Mouse (Mus musculus) induced T-regulatory cell, adult 2 months (primary cell): ENCODE data around the gene Raver1.
A peak's percentile ranks its signal among the peaks of the same experiment; 100 is the strongest.

Source experiments
- DNase-seq: peaks from one replicate; pipeline ENCODE4 v3.0.0-alpha.2; 2012; ENCODE audit warnings: low read depth

Gene Raver1

DNA sequence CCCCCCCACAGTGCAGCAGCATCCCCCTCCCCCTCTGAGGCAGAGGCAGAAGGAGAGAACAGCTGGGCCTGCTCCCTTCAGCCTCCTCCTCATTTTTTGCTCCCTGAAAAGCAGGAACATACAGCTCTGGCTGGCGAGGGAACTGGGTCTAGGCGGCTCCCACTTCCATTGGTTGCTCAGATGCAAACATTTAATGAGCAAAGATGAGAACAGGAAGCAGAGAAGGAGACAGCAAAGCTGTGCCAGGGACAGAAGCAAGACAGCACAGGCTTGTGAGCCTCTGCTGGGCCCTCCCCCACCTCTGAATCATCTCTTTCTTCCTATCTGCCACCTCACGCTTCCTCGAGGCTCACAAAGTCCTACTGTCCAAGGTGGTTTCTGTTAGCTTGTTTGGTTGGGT, 50.5 kb downstream of the Raver1 start:
- DNase-seq: no peak

DNA sequence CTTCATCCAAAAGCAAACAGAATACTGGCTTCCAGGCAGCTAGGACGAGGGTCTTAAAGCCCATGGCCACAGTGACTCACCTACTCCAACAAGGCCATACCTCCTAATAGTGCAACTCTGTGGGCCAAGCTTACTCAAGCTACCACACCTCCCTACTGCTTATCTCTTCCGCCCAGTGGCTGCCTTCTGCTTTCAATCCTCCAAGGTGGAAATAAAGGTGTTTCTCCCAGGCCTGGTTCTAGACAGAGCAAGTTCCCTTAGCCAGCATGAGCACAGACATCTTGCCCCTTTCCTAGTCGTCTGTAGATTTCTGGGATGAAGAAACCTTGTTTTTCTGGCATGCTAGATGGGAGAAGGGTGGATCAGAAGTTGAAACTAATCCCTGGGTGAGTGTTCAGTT, 52.0 kb downstream of the Raver1 start:
- DNase-seq: no peak

DNA sequence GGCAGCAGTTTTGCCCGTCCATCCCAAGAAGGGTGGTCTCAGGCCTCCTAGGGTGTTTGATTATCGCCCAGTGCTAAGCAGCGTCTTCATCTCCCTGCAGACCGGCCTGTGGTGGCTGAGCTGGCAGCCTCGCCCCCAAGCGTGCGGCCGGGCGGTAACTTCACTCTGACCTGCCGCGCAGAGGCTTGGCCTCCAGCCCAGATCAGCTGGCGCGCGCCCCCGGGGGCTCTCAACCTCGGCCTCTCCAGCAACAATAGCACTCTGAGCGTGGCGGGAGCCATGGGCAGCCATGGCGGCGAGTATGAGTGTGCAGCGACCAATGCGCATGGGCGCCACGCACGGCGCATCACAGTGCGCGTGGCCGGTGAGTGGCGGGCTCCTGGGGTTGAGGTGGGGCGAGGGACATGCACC, 54.3 kb downstream of the Raver1 start:
- DNase-seq: no peak

DNA sequence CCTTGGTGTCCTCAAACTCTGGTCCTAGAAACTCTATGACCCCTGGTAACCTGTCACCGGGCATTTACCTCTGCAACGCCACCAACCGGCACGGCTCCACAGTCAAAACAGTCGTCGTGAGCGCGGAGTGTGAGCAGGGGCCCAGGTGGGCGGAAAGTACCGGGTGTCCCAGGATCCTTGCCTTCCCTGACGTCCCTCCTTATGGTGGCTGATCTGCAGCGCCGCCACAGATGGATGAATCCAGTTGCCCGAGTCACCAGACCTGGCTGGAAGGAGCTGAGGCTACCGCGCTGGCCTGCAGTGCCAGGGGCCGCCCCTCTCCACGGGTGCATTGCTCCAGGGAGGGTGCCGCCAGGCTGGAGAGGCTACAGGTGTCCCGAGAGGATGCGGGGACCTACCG, 55.1 kb downstream of the Raver1 start:
- no peak for DNase-seq

DNA sequence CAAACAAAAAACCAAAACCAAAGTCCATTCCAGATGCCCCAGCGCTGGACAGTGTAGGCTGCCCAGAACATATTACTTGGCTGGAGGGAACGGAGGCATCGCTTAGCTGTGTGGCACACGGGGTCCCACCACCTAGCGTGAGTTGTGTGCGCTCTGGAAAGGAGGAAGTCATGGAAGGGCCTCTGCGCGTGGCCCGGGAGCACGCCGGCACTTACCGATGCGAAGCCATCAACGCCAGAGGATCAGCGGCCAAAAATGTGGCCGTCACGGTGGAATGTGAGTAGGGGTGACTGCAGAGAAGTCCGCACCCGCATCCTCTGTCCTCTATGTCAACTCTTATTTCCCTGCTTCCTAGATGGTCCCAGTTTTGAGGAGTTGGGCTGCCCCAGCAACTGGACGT, 55.6 kb downstream of the Raver1 start:
- DNase-seq: no peak

GRCm38 (mm10) chr9:21035586-21035985, 56.2 kb downstream of the Raver1 start:
- no peak for DNase-seq

GRCm38 (mm10) chr9:21034481-21035085, 57.2 kb downstream of the Raver1 start:
- DNase-seq: peak; percentile 64

DNA sequence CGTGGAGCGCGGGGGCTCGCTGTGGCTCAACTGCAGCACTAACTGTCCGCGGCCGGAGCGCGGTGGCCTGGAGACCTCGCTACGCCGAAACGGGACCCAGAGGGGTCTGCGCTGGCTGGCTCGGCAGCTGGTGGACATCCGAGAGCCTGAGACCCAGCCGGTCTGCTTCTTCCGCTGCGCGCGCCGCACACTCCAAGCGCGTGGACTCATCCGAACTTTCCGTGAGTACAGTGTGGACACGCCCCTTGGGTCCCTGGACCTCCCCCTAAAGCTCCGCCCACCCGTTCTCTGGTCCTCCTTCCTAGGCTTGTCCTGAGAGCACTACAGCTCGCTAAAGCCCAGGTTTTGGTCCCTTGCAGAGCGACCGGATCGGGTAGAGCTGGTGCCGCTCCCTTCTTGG, 58.7 kb downstream of the Raver1 start:
- peak; percentile 97 for DNase-seq

DNA sequence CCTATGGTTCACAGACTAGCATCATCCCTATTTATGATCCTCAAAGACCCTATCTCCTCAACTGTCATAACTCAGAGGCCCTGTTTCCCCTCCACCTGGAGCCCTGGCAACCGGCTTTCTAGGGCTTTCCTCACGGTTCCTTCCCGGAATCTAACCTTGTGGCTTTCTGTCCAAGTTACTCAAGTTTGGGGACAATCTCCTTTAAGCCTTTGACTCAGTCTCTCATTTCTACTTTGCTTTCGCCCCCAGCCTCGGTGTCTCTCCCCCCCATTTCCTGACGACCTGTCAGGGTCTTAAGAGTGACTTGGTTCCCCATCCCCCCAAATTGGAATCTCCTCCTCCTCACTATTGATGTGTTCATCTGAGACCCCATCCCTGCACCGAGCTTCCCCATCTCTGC, 59.3 kb downstream of the Raver1 start:
- DNase-seq: no peak

- peak; percentile 77 for DNase-seq
Measured at GRCm38 (mm10) chr9:21031896-21032351, 59.9 kb downstream of the Raver1 start, which contains the start of gene Icam5. Icam5 (plus strand) TSS chr9:21032073.

DNA sequence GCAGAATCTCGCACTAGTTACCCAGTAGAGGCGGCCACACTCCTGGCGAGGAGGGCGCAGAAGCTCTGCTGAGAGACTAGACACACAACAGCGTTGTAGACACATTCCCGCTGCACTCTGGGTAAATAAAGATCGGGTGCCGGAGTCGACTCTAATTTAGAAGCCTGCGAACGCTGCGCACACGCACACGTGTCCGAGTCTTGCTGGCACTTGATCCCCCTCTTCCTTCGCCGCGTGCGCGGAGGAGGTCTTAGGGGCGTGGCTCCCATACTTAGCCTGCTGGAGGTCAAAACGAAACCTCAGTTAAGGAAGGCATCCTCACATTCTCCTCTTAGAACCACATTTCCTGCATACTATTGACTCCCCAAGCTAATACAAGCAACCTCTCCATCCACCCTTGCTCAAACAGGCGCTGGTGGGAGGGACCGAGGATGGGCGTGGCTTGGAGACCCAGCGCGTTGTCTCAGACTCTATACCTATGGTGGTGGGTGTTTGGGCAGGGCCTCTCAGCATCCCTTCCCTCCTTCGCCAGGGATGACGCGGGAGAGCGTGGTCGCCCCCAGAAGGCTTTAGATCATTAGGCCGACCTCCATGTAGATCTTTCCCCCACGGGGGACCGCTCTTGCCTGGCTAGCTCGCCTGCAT, 60.4 kb downstream of the Raver1 start:
- DNase-seq: peak; percentile 89

DNA sequence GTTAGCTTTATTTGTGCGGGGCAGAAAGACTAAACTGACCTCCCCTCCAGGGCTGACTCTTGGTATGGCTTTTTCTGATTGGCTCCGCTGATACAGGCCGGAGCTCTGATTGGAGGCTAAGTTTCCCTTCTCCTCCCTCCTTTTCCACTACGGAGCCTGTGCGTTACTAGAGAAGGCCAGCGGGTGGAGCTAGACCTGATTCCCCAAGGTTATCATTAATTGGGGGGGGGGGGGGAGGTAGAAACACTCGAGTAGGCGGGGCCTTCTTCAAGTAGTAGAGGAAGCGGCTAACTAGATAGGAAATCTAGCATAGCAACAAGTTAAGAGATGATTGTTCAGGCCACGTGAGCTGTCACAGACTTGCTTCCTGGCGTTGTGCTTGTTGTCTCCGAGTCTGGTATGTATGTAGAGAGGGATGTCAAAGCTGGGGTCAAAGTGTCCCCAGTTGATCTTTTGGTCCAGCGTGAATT, 61.0 kb downstream of the Raver1 start:
- DNase-seq: peak; percentile 99

DNA sequence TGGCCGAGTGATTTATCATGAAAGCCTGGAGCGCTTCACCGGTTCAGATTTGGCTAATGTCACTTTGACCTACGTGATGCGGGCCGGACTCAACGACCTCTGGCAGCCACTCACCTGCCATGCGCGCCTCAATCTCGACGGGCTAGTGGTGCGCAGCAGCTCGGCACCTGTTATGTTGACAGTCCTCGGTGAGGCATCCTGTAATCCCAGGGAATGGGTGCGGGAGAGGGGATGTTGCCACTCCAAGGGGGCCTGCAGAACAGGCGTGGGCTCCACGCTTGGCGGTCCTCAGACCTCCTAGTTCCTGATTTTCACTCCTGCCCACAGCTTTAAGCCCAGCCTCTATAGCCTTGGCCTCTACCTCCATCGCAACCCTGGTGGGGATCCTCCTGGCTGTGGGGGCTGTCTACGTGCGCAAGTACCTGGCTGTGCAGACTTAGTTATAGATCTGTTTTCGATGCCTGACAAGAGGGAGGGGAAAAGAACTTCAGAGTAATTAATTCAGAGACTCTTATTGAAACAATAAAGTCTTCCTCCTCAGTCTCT, 61.7 kb downstream of the Raver1 start:
- DNase-seq: peak; percentile 53

GRCm38 (mm10) chr9:21029291-21030054, 62.3 kb downstream of the Raver1 start, which contains the start of gene Icam4:
Icam4 (plus strand) TSS chr9:21029373.
- peak; percentile 85 for DNase-seq

DNA sequence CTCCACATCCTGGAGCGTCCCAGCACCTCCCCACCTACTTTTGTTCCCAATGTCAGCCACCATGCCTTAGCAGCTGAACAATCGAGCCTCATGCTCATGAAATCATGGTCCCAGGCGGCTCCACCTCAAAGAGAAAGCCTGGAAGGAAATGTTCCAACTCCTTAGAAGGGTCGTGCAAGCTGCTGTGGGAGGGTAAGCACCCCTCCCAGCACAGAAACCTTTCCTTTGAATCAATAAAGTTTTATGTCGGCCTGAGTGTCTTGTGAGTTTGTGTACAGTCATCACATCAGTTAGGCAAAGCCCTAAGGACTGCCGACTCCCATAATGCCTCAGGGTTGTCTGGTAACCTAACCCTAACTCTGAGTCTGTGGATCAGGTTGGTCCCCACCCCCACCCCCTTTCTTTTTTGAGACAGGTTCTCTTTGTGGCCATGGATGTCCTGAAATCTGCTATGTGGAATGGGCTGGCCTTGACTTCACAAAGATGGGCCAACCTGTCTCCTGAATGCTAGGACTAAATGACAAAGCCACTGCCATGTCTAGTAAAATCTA, 63.2 kb downstream of the Raver1 start:
- no peak for DNase-seq

DNA sequence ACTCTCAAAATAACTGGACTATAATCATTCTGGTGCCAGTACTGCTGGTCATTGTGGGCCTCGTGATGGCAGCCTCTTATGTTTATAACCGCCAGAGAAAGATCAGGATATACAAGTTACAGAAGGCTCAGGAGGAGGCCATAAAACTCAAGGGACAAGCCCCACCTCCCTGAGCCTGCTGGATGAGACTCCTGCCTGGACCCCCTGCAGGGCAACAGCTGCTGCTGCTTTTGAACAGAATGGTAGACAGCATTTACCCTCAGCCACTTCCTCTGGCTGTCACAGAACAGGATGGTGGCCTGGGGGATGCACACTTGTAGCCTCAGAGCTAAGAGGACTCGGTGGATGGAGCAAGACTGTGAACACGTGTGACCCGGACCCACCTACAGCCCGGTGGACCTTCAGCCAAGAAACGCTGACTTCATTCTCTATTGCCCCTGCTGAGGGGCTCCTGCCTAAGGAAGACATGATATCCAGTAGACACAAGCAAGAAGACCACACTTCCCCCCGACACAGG, 64.0 kb downstream of the Raver1 start:
- no peak for DNase-seq

DNA sequence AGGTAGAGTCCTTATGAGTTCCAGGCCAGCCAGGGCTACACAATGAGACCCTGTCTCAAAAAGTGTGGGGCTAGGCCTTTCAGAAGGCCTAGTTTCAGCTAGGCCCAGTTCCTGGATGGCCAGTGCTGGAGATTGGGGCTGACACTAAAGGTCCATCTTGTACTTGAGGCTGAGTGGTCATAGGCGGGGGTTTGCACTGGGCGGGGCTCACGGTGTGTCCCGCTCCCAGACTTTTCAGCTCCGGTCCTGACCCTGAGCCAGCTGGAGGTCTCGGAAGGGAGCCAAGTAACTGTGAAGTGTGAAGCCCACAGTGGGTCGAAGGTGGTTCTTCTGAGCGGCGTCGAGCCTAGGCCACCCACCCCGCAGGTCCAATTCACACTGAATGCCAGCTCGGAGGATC, 65.0 kb downstream of the Raver1 start:
- DNase-seq: no peak

- no peak for DNase-seq
Measured at GRCm38 (mm10) chr9:21025258-21025810, 66.5 kb downstream of the Raver1 start.
